Mouse (Mus musculus) adrenal gland, postnatal 0 days (tissue): ENCODE measurements around the gene Timm17b. TPM values are rescaled to one million over a fixed set of nuclear protein-coding genes. Genes with fewer than 3 reads are reported as not detected.

Experiments used
- polyA plus RNA-seq: library from polyadenylated mRNA; unstranded; fragments of >200 nt; fragmentation: Nextera tagmentation; extraction: Ambion mirVana; gene quantifications from 2 replicates; pipeline ENCODE4 v1.2.1, GENCODE M21; 2015

Timm17b gene
- polyA plus RNA-seq: 156 and 183 TPM in 2 replicates

GRCm38 (mm10) chrX:7898880-7899874 is at the start of gene Timm17b, which contains the start of gene Pqbp1:
Gene Timm17b, plus strand, starts transcription at chrX:7899357.
Gene Pqbp1, minus strand, starts transcription at chrX:7899269.

GRCm38 (mm10) chrX:7878007-7878419 is 21.1 kb upstream of the Timm17b start, which contains the start of gene Pim2:
Gene Pim2, plus strand, starts transcription at chrX:7878262.

GRCm38 (mm10) chrX:7883841-7884567 is 15.2 kb upstream of the Timm17b start, which contains the start of gene Slc35a2:
Gene Slc35a2, plus strand, starts transcription at chrX:7884028.

GRCm38 (mm10) chrX:7907735-7908134 is 8.6 kb downstream of the Timm17b start, which contains the start of gene Gm10491:
Gene Gm10491, minus strand, starts transcription at chrX:7907835.

GRCm38 (mm10) chrX:7909242-7909641 is 10.1 kb downstream of the Timm17b start, which contains the start of gene Gm10490:
Gene Gm10490, plus strand, starts transcription at chrX:7909542.

GRCm38 (mm10) chrX:7919601-7920383 is 20.6 kb downstream of the Timm17b start, which contains the start of gene Pcsk1n:
Gene Pcsk1n, plus strand, starts transcription at chrX:7919822.

GRCm38 (mm10) chrX:7928270-7928790 is 29.2 kb downstream of the Timm17b start, which contains the start of gene Eras:
Gene Eras, minus strand, starts transcription at chrX:7928607.

GRCm38 (mm10) chrX:7947108-7947899 is 48.1 kb downstream of the Timm17b start, which contains the start of gene Hdac6:
Gene Hdac6, minus strand, starts transcription at chrX:7947889.

Other genes starting within 250 kb of the Timm17b start
- 6.0 and 7.0 TPM in 2 replicates for gene Prickle3, start 242.1 kb upstream of the Timm17b start, polyA plus RNA-seq
- 104 and 112 TPM in 2 replicates for gene Plp2, start 228.0 kb upstream of the Timm17b start, polyA plus RNA-seq
- 0.30 and 0.63 TPM in 2 replicates for gene Magix, start 218.1 kb upstream of the Timm17b start, polyA plus RNA-seq
- gene Gpkow, start 202.2 kb upstream of the Timm17b start, polyA plus RNA-seq: 21.6 and 34.4 TPM in 2 replicates
- gene Wdr45, start 185.0 kb upstream of the Timm17b start, polyA plus RNA-seq: 63.2 and 88.4 TPM in 2 replicates
- 0.29 and 0.43 TPM in 2 replicates for gene Gm45208, start 177.1 kb upstream of the Timm17b start, polyA plus RNA-seq
- gene Praf2, start 170.9 kb upstream of the Timm17b start, polyA plus RNA-seq: 25.9 and 43.7 TPM in 2 replicates
- 6.9 and 7.3 TPM in 2 replicates for gene Ccdc120, start 148.5 kb upstream of the Timm17b start, polyA plus RNA-seq
- gene Tfe3, start 136.8 kb upstream of the Timm17b start, polyA plus RNA-seq: 20.3 and 26.3 TPM in 2 replicates
- 26.0 and 30.5 TPM in 2 replicates for gene Gripap1, start 109.6 kb upstream of the Timm17b start, polyA plus RNA-seq
- 1.8 and 2.8 TPM in 2 replicates for gene Kcnd1, start 77.1 kb upstream of the Timm17b start, polyA plus RNA-seq
- gene Otud5, start 58.0 kb upstream of the Timm17b start, polyA plus RNA-seq: 37.5 and 39.6 TPM in 2 replicates
- gene Pim2, start 21.1 kb upstream of the Timm17b start, polyA plus RNA-seq: 5.9 and 7.2 TPM in 2 replicates
- gene Slc35a2, start 15.3 kb upstream of the Timm17b start, polyA plus RNA-seq: 20.8 and 30.2 TPM in 2 replicates
- gene Pqbp1, start 88 bp upstream of the Timm17b start, polyA plus RNA-seq: 117 and 159 TPM in 2 replicates
- not detected in 2 replicates for gene Gm10491, start 8.5 kb downstream of the Timm17b start, polyA plus RNA-seq
- gene Gm10490, start 10.2 kb downstream of the Timm17b start, polyA plus RNA-seq: not detected in 2 replicates
- 100 and 170 TPM in 2 replicates for gene Pcsk1n, start 20.5 kb downstream of the Timm17b start, polyA plus RNA-seq
- not detected in 2 replicates for gene Eras, start 29.2 kb downstream of the Timm17b start, polyA plus RNA-seq
- 10.8 and 15.4 TPM in 2 replicates for gene Hdac6, start 48.5 kb downstream of the Timm17b start, polyA plus RNA-seq
- 2.4 and 5.5 TPM in 2 replicates for gene Gata1, start 78.7 kb downstream of the Timm17b start, polyA plus RNA-seq
- gene Glod5, start 119.1 kb downstream of the Timm17b start, polyA plus RNA-seq: 0.21 TPM in 1 of 2 replicates, not detected in the other
- gene Suv39h1, start 175.4 kb downstream of the Timm17b start, polyA plus RNA-seq: 14.9 and 17.8 TPM in 2 replicates
- gene Was, start 191.1 kb downstream of the Timm17b start, polyA plus RNA-seq: 0.55 and 0.75 TPM in 2 replicates
- gene Wdr13, start 233.5 kb downstream of the Timm17b start, polyA plus RNA-seq: 16.7 and 20.3 TPM in 2 replicates
- gene Rbm3, start 246.5 kb downstream of the Timm17b start, polyA plus RNA-seq: 544 and 678 TPM in 2 replicates